Mouse (Mus musculus) MEL (cell line): Measurements from ENCODE around the gene Rasgef1b.

ENCODE experiments used
- CHD1 ChIP-seq: IDR thresholded peaks from 2 replicates; pipeline ENCODE4 v1.6.1; 2012; ENCODE audit warnings: low read depth, mild to moderate bottlenecking, inconsistent platforms, low read length, improper control_type of control experiment
- CHD2 ChIP-seq: IDR thresholded peaks from 2 replicates; pipeline ENCODE4 v1.6.1; 2011; ENCODE audit warnings: low read length, improper control_type of control experiment
- CTCF ChIP-seq, 3 experiments: IDR thresholded peaks in 2 of 3; conservative IDR thresholded peaks in 1 of 3; 2 replicates each; pipeline ENCODE4 v1.5.1; 2011 to 2012; ENCODE audit warnings: low read length in 3 of 3, low read depth in 2 of 3, mild to moderate bottlenecking in 2 of 3, improper control_type of control experiment in 1 of 3, inconsistent platforms in 1 of 3, mixed read lengths in 1 of 3, moderate library complexity in 1 of 3; ENCODE audit not compliant: control insufficient read depth in 1 of 3, insufficient read depth in 1 of 3, poor library complexity in 1 of 3, severe bottlenecking in 1 of 3
- EP300 ChIP-seq, 2 experiments: IDR thresholded peaks; 2 replicates each; pipeline ENCODE4 v1.6.1; 2011; ENCODE audit warnings: improper control_type of control experiment in 2 of 2, low read length in 2 of 2, low read depth in 1 of 2, mild to moderate bottlenecking in 1 of 2
- ETS1 ChIP-seq: IDR thresholded peaks from 2 replicates; pipeline ENCODE4 v1.6.1; 2012; ENCODE audit warnings: low read depth, mild to moderate bottlenecking, inconsistent platforms, low read length, improper control_type of control experiment, moderate library complexity
- KAT2A ChIP-seq: conservative IDR thresholded peaks from 2 replicates; pipeline ENCODE4 v1.6.1; 2012; ENCODE audit warnings: low read depth, low read length, improper control_type of control experiment, inconsistent platforms
- NELFE ChIP-seq: IDR thresholded peaks from 2 replicates; pipeline ENCODE4 v1.6.1; 2011; ENCODE audit warnings: low read depth, low read length, improper control_type of control experiment
- POLR2A ChIP-seq, 2 experiments: IDR thresholded peaks; 2 replicates each; pipeline ENCODE4 v1.6.1; 2011 to 2012; ENCODE audit warnings: low read length in 2 of 2, mild to moderate bottlenecking in 2 of 2, control low read depth in 1 of 2, improper control_type of control experiment in 1 of 2, low read depth in 1 of 2, moderate library complexity in 1 of 2; ENCODE audit not compliant: control insufficient read depth in 1 of 2, insufficient read depth in 1 of 2, poor library complexity in 1 of 2
- POLR2AphosphoS2 ChIP-seq: IDR thresholded peaks from 2 replicates; pipeline ENCODE4 v1.6.1; 2011; ENCODE audit warnings: low read length, improper control_type of control experiment
- SIN3A ChIP-seq: IDR thresholded peaks from 2 replicates; pipeline ENCODE4 v1.6.1; 2012; ENCODE audit warnings: low read length, improper control_type of control experiment, inconsistent platforms
- UBTF ChIP-seq: IDR thresholded peaks from 2 replicates; pipeline ENCODE4 v1.6.1; 2012; ENCODE audit warnings: low read depth, mild to moderate bottlenecking, inconsistent platforms, low read length, improper control_type of control experiment, moderate library complexity, borderline replicate concordance; ENCODE audit not compliant: insufficient read depth
- ZNF384 ChIP-seq: IDR thresholded peaks from 2 replicates; pipeline ENCODE4 v1.6.1; 2012; ENCODE audit warnings: low read depth, mild to moderate bottlenecking, inconsistent platforms, low read length, improper control_type of control experiment

GRCm38 (mm10) chr5:99472607-99473335 is 256.1 kb downstream of the Rasgef1b start:
- no peak for TF ChIP-seq UBTF
- TF ChIP-seq EP300 (IDR thresholded peaks at IDR 0.05; ENCODE audit: low read depth in 1 of 2, low read length in 2 of 2): no peak
- TF ChIP-seq NELFE: no peak
- TF ChIP-seq POLR2AphosphoS2: no peak
- TF ChIP-seq SIN3A: no peak
- TF ChIP-seq CTCF (IDR thresholded peaks at IDR 0.05 in 2 of 3, conservative IDR thresholded peaks at IDR 0.05 in 1 of 3; ENCODE audit: control insufficient read depth in 1 of 3, insufficient read depth in 1 of 3, low read depth in 2 of 3, low read length in 3 of 3, poor library complexity in 1 of 3, severe bottlenecking in 1 of 3): no peak
- no peak for TF ChIP-seq KAT2A
- no peak for TF ChIP-seq CHD2
- no peak for TF ChIP-seq ZNF384
- TF ChIP-seq CHD1: no peak
- TF ChIP-seq ETS1: no peak
- no peak for TF ChIP-seq POLR2A (IDR thresholded peaks at IDR 0.05; ENCODE audit: control insufficient read depth in 1 of 2, insufficient read depth in 1 of 2, low read depth in 1 of 2, low read length in 2 of 2, poor library complexity in 1 of 2)
